Mouse (Mus musculus): Measurements from ENCODE around the gene Gm30191. TPM values are rescaled to one million over a fixed set of nuclear protein-coding genes. Genes with fewer than 3 reads are reported as not detected.
"Not testable (repeated sequence)": the region's sequence is repeated elsewhere in the genome, so short reads cannot be mapped to it uniquely, and the experiment has no call there.

Gene Gm30191
- total RNA-seq, 4 experiments from 2014 or later: not detected

GRCm38 (mm10) chr4:134252131-134252910 lies 5.6 kb downstream of the Gm30191 start:
- peak; percentile 26 for DNase-seq (ENCODE audit: low spot score)

- no peak for DNase-seq (ENCODE audit: low spot score)
These were observed 6.4 kb downstream of the Gm30191 start for GRCm38 (mm10) chr4:134252911-134253721.

- DNase-seq (ENCODE audit: low spot score): peak; percentile 40
These were observed 7.1 kb downstream of the Gm30191 start, which contains the start of gene Grrp1 for GRCm38 (mm10) chr4:134253722-134254324. TSS of gene Grrp1 (minus strand) at chr4:134254106.

DNA sequence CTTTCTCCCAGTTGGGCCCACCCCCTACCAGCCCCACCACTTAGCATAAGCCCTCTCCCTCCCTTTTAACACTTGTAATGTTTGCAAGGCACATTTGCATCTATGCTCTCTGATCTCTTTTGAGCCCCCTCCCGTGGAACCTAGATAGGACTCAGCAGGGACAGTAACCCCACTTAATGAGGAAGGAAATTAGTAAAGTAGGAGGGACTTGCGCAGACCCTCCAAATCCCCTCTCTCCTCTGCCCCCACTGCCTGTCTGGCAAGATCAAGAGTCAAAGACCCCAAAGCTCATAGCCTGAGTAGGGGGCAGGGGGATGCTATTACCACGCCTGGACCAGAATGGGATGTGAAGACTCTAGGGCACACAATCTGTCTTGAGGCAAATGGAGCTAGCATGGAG lies 8.1 kb downstream of the Gm30191 start:
- DNase-seq (ENCODE audit: low spot score): no peak

- peak; percentile 29 for DNase-seq (ENCODE audit: low spot score)
These were observed 9.1 kb downstream of the Gm30191 start for GRCm38 (mm10) chr4:134255854-134256253.

GRCm38 (mm10) chr4:134256407-134257197 lies 9.9 kb downstream of the Gm30191 start:
- peak; percentile 43 for DNase-seq (ENCODE audit: low spot score)

DNA sequence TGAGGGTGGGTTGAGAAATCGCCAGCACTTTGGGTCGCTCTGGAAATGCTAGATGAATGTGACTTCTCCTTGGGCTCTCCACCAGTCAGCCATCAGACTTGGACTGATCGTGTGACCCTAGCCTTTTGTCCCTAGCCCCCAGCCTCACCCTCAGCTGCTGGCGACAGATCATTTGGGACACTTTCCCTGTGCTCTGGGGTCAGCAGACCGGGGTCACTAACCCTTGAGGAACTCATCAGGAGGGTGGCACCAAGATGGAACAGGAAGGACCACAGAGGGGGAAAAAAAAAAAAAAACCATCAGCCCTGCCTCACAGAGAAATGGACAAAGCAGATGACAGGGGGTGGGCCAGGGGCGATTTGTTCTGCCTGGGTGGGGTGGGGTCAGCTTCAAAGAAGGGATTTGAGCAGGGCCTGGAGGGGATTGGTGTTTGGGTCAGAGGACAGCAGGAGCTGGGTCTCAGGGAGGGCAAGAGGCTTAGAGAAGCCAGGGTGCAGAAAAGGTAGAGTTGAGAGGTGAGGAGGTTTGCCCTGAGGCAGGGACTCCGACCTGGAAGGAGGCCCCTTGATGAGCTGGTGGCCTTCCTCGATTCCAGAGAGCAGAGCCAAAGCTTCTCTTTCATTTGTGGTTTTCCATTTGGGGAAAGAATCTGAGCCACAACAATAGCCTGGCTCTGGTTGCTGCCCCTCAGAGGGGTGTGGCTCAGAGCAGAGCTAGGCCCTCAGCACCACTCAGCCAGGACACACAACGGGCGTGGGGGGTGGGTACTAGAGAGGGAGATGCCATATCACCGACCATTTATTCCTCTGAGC lies 10.7 kb downstream of the Gm30191 start:
- DNase-seq (ENCODE audit: low spot score): no peak

DNA sequence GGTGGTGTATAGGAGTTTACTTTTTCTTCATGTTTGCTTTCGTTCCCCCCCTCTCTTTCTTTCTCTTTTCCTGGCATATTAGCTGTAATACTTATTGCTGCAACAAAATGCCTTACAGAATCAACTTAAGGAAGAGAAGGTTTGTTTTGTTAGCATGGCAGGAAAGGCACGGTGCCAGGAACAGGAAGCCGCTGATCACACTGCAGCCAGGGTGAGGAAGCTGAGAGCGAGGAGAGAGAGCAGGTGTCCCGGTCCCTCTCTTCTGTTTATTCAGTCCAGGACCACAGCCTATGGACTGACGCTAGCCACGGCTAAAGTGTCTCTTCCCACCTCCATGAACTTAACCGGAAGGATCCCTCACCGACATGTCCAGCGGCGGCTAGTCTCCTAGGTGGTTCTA lies 11.6 kb downstream of the Gm30191 start:
- no peak for DNase-seq (ENCODE audit: low spot score)

DNA sequence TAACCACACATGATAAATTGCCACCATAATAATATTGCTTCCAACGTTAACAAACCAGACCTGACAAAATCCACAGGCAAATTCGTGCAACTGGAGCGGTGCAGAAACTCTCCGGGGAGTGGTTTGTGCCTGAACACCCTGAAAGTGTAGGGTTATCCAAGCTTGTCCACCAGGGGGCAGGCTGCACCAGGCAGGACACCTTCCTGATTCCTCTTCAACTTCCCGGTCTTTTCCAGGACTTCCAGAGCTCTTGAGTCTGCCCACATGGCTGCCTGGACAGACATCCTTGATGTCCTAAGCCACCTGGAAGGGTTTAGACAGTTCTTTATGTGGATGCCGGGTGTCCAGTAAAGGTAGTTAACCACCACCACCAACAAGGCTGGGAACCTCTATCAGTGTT lies 16.5 kb downstream of the Gm30191 start:
- DNase-seq (ENCODE audit: low spot score): peak; percentile 45

GRCm38 (mm10) chr4:134265860-134266585 lies 19.3 kb downstream of the Gm30191 start:
- no peak for DNase-seq (ENCODE audit: low spot score)

DNA sequence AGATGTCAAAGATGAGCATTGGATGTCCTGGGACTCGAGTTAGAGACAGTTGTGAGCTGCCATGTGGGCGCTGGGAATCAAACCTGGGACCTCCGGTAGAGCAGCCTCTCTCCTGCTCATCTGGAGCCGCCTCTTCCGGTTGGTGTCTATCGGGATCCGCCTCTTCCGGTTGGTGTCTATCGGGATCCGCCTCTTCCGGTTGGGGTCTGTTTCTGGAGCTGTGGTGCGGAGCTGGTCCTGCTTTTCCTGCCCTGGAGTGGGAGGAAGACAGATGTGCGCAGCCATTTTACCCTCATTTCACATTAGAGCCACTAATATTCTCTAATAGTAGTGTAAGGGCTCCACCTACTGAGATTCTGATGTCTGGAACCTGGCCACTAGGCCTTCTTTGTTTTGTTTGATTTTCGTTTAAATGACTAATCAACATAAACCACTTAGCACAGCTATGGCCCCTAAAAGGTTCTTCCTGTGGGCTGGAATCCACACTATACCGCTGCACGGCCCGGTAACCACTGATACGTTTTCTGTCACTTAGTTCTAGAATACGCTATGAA lies 21.4 kb downstream of the Gm30191 start:
- peak; percentile 35 for DNase-seq (ENCODE audit: low spot score)

GRCm38 (mm10) chr4:134269622-134270021 lies 22.9 kb downstream of the Gm30191 start:
- not testable (repeated sequence) for DNase-seq (ENCODE audit: low spot score)

DNA sequence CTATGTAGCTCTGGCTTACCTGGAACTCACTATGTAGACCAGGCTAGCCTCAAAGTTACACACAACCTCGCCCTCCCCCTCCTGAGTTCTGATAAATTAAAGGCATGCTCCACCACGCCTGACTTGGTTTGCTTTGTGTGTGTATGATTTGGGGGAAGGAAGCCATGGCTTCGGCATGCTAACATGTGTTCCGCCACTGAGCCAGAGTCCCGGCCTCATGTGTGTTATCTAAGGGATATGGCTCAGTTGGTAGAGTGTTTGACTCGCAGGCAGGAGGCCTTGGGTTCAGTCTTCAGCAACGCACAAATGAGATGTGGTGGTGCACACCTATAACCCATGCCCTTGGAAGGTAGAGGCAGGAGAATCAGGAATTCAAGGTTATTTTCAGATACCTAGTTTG lies 25.2 kb downstream of the Gm30191 start:
- DNase-seq (ENCODE audit: low spot score): no peak

- no peak for DNase-seq (ENCODE audit: low spot score)
These were observed 26.1 kb downstream of the Gm30191 start for GRCm38 (mm10) chr4:134272731-134273416.

DNA sequence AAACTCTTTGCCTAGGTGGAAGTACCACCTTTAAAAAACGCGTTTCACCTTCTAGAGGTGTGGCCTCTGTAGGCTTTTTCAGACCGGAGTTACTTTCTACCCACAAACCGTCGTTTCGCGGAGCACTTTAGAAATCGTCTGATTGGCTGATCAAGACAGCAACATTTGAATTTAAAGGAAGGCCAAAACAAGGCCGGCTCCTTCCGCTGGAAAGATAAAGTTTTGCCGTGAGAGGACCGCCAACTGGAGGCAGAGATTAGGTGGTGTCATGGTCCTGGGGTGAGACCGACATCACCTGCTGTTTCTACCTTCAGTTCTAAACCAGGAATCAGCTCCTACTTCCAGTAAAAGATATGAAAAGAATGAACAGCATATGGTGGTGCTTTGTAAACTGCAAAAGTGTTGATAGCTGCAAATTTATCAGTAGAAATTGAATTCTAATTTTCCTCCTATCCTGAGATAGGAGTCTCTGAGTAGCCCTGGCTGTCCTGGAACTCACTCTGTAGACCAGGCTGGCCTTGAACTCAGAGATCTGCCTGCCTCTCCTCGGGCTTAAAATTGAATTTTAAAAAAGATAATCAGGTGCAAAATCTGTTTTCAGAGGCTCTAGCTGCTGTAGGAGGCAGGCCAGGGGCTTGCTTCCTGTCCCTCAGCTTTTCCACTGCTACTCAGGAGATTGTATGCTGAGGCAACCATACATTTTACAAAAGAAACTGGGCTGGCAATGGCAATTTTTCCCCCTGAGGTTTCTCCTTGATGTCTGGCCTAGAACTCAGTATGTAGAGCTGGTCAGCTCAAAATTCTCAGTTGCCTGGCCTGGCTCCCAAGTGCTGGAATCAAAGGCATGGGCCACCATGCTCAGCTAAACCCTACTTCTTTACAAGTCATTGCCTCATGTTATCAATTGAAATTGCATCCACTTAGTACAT lies 26.9 kb downstream of the Gm30191 start:
- DNase-seq (ENCODE audit: low spot score): no peak

- DNase-seq (ENCODE audit: low spot score): no peak
These were observed 38.2 kb downstream of the Gm30191 start for GRCm38 (mm10) chr4:134284942-134285341.

GRCm38 (mm10) chr4:134286226-134287167 lies 39.8 kb downstream of the Gm30191 start:
- DNase-seq (ENCODE audit: low spot score): no peak
